Mouse (Mus musculus): ENCODE measurements around the gene Crtap.
"Not testable (repeated sequence)": the region's sequence is repeated elsewhere in the genome, so short reads cannot be mapped to it uniquely, and the experiment has no call there.

Crtap gene

DNA sequence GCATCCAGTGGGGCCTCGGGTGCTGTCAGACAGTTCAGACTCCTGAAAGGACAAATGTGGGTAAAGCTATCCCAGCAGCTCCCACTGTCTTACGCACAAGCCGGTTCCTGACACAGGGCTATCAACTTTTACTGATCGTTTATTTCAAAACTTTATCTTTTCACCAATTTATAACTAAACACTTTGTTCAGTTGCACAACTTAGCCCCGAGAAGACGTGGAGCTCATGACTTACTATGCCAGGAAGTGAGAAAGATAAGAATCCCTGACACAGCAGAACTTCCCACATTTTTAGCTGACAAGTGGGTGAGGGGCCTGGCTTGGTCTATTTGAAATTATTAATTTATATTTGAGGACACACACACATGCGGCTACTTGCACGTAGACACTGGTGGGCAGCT lies 4.2 kb upstream of the Crtap start:
- no peak for DNase-seq

DNA sequence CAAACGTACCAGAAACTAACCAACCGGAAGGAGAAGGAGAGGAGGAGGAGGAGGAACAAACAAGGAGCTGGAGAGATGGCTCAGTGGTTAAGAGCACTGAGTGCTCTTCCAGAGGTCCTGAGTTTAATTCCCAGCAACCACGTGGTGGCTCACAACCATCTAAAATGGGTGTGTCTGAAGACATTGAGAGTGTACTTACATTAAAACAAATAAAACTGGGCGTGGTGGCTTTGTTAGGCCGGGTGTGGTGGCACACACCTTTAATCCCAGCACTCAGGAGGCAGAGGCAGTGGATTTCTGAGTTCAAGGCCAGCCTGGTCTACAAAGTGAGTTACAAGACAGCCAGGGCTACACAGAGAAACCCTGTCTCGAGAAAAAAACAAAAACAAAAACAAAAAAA lies 3.7 kb upstream of the Crtap start:
- not testable (repeated sequence) for DNase-seq

DNA sequence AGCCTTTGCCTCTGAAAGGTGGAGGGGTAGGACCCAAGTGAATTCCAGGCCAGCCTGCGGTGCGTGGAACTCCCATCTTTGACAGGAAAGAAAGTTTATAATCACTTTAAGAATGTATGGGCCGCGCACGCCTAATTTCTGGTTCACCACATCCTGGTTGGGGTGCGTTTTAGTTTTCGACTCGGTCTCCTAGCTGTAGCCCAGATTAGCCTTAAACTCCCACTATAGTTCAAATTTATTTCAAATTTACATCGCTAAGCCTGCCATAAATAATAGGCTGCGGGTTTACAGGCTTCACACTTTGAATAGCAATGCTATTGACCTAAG lies 237 bp upstream of the Crtap start:
- DNase-seq = no peak

DNA sequence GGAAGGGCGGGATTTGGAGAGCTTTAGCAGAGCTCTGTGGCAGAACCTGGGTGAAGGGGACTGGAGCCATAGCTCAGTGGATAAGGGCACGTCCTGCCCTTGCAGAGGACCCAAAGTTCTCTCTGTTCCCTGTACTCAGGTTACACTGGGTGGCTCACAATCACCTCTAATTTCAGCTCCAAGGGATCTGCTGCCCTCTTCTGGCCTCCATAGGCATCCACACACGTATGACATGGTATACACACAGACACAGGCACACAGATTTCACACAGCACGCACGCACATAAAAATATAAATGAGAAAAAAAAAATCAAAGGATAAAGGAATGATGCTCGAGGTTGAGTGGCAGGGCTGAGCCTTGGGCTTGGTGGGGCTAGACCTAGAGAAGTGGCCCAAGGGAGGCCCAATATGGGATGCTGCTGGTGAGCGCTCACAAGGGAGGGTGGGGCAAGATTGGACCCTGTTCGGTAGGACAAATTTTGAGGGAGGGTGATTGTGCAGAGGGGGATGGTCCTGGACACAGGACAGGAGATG lies 1.0 kb downstream of the Crtap start:
- DNase-seq = no peak

DNA sequence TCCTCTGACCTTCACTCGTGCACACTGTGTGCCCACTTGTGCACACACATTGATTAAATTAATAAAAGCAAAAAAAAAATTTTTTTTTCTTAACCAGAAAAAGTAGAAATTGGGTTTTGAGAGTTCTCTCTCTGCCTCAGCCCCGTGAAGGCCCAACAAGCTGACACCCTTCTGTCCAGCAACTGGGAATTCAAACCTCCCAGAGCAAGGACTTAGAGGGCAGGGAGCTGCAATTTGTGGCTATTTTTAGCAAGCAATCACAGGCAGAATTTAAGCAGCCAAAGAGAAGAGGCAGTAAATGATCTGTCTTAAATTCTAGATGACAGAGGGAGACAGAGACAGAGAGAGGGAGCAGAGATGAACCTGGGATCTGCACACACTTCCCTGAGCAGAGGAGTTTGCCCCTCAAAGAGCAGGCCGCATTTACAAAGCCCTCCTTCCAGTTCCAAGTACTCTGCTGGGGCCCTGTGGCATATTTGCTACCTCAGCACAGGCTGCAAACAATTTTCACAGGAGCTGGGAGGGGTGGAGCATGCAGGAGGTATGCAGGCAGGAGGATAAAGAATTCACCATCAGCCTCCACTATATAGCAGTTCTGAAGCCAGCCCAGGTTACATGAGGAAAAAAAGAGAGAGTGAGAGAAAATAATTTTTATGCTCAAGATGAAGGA lies 1.6 kb downstream of the Crtap start:
- no peak for DNase-seq

DNA sequence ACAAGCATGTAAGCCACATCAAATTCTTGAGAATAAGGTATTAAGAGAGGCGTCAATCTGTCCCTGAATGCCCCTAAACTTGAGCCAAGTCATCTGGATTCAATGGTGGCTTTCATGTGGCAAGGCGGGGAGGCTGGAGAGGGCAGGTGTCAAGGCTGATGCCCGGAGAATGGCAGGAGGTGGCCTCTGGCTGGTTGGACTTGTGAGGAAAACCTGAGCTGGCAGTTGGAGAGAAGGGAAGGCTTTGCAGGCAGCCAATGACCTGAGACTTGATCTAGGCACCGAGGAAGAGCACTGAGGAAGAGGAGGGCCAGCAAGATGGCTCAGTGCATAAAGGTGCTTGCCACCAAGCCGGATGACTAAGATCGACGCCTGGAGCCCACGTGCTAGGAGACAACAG lies 2.2 kb downstream of the Crtap start:
- no peak for DNase-seq

DNA sequence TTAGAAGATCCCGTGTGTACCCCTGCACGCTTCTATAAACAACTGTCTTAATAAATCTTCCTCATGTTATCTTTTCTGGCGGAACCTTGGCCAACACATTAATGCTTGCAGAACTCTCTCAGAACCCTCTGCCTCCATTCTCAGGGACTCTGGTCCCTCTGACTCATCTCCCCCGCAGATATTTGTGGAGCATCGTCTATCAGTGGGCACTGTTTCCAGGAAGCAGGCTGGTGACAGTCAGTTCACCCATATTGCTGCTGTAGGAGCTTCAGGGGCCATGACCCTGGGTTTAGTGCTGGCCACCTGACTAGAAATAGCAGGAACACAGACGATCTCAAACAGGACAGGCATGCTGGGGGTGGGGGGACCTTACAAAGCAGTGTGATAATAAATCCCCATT lies 3.4 kb downstream of the Crtap start:
- no peak for DNase-seq

DNA sequence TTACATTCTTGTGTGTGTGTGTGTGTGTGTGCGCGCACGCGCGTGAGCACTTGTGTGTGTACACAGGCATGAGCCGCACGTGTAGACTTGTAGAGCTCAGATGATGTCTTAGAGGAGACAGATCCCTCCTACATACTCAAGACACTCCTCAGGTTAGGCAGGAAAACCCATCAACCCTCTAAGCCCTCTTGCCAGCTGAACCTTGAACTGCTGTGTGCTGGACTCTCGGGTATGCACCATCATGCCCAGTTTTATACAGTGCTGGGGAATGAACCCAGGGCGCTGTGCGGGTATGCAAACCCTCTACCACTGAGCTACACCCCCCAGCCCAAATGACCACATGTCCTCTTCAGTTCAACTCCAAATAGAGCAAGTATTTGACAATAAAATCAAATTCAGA lies 5.3 kb downstream of the Crtap start:
- DNase-seq = no peak

DNA sequence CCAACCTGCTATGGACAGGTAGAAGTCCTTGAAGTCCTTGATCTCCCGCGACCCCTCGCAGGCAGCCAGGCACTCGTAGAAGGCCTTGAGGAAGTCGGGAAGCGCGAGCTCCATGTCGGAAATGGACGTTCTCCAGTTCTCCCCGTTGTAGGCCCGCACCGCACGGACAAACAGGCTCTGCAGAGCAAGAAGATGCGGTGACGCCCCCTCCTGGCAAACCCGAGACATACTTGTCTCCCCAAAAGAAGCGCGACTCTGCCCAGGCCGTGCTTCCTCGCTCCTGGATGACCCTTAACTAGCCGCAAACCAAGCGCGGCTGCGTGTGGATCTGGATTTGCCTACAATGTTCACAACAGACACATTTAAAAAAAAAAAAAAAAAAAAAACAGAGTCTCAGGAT lies 5.8 kb downstream of the Crtap start:
- DNase-seq = no peak

DNA sequence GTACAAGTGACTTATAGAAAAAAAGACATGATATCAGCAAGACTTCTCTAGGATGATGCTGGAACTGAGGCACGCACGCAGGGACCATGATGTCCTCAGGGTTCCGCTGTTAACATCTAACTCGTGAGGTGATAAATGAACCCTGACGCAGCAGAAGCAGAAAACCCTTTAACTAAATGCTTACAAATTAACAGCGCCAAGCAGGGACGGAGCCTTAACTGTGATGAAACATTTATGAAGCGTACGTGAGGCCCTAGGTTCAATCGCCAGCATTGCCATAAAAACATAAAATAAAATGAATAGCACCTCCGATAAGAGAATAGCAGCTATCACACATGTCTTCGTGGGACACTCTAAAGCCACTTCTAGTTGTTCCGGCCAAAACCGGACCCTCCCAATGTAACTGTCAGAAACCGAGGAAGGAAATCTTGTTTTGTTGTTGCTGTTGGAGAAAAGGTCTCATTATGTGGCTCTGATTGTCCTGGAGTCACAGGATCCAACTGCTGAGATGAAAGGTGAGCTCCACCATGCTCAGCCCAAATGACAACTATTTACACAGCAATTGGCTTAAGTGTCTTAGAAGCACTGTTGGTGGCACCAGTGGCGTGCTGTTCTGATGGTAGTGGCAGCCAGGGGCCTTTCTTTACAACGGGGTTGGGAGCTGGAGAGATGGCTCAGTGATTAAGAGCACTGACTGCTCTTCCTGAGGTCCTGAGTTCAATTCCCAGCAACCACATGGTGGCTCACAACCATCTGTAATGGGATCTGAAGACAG lies 7.4 kb downstream of the Crtap start:
- DNase-seq = no peak

DNA sequence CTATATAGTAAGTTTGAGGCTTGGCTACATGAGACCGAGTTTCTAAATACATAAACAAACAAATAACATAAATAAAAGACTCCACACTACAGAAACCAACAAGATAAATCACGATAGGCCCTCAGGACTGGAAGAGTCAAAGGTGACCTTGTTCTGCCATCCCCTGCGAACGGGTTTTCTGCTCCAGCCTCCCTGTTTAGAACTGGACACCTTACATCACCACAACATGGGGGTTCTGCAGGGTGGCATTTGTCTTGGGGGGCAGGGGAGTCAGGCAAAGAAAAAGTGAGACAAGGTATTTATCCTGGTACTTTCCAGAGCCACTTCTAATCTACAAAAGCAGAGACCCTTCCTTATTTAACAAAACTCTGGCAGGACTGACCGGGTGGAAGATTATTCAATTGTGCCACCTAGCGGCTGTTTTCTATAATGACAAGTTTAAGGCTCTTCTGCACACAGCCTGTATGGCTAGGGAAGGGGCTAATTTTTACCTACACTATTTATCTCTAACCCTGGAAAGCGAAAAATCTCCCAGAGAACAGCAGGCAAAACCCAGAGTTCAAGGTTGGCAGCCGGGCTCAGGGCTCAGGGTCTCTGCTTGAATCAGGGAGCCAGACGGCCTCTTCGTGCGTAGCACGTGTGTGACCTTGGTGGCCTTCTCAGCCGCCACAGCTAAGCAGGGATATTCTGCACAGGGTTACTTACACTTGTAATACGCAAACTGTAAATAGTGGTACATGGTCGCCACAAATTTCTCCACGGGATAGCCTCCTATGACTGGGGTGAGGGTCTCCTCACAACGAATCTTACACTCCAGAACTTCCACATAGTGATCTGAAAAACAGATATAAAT lies 9.4 kb downstream of the Crtap start:
- DNase-seq = no peak

DNA sequence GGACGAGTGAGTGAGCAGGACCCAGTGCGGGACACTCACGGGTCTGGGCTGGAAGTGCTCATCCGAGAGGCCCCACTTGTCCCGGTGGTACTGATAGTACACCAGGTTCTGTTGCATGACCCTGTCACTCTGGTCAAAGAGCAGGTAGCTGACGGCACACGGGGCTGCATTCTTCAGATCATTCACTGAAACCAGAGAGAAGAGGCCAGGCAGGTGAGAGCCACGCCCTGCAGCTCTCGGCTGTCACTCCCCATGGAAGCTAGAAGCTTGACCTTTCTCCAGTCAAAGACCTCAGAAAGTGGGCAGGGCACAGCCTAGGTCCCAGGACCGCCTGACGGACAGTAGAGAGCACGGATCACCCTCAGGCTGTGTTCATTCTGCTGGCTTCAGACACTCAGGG lies 10.6 kb downstream of the Crtap start:
- DNase-seq = no peak

DNA sequence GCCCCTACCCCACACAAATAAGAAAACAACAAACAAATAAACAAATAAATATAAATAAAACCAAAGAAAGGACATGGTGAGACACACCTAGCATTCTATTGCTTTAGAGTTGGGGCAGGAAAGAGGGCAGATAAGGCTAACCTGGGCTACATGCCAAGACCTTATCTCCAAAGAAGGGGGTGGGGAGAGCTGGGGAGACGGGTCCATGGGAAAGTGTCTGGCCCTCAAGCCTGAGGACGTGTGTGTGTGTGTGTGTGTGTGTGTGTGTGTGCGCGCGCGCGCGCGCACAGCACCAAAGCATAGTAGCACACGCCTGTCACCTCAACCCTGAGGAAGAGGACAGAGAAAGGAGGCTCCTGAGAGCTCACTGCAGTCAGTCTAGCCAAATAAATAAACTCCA lies 13.3 kb downstream of the Crtap start:
- no peak for DNase-seq

DNA sequence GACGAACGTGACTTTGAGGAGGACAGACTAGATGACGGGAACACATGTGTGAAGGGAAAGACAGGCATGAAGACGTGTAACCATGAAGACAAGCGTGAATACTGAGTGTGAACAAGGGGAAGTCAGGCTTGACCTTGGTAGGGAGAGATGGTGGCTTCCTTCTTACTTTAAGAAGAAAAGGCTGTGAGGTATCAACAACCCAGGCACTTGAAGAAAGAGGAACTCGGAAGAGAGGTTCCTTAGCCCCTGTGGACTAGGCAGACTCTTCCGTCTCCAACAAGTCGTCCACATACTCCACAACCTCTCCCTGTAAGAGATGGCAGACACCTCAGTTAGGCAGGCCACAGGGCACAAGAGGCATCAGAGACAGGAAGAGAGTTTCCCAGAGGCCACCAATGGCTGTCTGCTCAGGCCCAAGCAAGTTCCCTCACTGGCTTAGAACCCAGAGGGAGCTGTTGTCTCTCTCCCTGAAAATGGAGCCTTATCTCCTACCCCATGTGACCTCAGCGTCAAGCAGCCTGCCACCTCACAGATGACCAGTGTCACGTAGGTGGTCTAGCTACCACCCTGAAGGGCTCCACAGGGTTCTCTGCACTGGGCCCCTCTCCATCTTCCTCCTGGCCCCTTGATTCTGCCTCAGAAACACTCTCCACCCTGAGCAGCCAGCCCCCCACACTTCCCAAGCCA lies 15.1 kb downstream of the Crtap start:
- DNase-seq = no peak

DNA sequence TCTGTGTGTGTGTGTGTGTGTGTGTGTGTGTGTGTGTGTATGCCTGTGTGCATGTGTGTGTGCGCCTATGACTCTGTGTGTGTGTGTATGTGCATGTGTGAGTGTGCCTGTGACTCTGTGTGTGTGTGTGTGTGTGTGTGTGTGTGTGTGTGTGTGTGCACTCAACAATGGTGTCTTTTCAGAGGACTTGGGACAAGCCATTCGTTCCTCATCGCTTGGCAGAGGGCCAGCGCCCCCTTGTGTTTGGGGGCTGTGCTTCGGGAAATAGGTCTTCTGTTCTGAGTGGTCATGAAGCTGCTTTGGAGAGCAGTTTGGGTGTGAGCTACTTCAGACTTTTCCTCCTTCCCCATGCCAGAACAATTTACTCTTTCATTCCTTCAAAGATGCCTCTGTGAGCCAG lies 18.8 kb downstream of the Crtap start:
- DNase-seq = not testable (repeated sequence)

DNA sequence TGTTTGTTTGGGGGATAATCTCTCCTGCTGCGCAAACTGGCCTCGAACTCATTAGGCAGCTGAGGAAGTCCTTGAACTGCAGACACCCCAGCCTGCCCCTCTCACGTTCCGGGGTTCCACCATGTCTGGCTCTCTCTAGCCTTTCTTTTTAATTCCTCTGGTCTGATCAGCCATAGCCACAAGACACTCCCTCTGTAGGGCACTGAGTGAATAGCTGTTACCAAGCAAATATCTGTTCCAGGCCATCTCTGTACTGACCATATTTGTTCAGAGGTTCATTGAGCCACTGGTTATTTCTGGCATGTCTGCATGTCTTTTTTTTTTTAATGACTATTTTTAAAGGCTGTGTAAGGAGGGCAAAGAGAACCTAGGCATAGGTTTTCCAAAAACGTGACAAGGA lies 21.1 kb downstream of the Crtap start:
- not testable (repeated sequence) for DNase-seq

DNA sequence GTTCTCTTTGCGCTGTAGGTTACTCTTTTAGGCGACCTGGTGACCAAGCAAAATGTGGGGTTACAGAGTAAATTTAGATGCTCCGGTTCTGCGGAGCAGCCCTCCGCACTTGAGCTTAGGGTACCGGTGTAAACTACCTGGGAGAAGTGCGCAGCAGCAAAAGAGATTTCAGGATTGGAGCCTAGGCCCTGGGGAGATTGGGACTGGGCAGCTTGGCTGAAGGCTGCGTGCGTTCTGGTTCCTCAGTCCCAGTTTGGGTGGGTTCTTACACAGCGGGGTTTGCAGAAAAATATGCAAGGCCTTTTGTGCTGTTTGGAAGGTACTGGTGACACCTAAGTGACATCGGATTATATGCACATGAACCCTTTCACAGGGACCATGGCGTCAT lies 22.0 kb downstream of the Crtap start:
- DNase-seq = no peak

DNA sequence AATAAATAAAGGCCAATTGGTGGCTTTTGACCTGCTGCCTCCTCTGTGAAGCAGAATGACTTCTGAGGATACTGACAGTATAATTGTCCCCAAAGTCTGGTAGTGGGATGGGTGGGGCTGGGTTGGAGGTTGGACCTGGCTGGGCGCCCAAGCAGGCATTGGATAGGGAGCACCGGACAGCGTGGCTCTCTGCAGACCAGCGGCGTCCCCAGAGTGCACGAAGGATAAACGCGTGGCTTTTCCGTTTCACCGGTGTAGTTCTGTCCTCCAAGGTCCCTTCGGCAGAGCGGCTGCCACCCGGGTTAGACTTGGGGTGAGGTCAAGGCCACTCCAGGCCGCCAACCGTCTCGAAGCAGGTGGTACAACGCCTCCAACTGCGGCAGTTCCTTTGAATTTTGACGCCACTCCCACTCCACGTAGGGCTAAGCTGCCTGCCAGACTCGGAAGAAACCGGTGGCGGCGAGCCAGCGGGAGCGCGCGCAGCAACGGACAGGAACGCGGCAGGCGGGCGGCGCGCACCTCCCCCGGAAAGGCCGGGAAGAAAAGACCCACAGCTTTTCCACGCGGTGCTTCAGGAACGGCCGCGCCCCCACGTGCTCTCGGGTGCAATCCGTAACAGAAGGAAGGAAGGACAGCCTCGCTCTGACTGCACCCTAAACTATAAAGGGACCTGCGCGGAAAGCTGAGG lies 22.5 kb downstream of the Crtap start:
- peak; percentile 46 to 62 for DNase-seq

DNA sequence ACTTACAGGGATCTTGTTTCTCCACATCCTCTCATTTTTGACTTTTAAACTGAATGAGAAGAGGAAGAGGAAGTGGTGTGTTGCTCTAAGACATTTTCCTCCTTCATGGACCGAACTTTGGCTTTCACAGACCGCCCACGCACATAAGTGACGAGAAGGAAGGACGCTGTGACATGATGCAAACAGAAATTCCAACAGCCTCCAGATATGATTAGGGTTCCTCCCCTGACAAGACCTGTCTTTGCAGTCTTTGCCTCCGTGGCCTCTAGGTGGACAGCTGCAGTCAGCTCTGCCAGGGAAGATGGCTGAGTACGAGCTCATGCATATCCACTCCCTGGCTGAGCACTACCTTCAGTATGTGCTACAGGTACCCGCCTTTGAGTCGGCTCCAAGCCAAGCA lies 60.6 kb downstream of the Crtap start, which contains the start of gene Bcl2a1c:
Gene Bcl2a1c (plus strand): TSS at position 281 of the 400 bp plus-strand sequence.
- not testable (repeated sequence) for DNase-seq

DNA sequence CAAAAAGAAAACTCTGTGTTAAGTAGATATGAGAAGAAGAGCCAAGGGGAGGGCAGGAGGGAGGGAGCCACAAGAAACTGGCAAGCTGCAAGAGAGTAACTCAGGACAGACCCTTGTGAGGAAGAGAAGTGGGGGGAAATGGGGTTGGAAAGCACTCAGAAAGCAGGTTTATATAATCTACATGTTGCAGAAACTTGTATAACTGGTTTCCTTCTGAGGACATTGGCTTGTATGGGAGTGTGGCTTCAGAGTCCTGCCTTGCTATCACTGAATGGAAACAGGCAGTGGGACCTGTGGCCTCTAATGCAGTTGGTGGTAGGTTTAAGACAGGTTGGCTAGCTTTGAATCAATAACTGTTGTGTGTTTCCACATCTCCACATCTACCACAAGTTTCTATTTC lies 62.1 kb downstream of the Crtap start:
- DNase-seq = not testable (repeated sequence)

DNA sequence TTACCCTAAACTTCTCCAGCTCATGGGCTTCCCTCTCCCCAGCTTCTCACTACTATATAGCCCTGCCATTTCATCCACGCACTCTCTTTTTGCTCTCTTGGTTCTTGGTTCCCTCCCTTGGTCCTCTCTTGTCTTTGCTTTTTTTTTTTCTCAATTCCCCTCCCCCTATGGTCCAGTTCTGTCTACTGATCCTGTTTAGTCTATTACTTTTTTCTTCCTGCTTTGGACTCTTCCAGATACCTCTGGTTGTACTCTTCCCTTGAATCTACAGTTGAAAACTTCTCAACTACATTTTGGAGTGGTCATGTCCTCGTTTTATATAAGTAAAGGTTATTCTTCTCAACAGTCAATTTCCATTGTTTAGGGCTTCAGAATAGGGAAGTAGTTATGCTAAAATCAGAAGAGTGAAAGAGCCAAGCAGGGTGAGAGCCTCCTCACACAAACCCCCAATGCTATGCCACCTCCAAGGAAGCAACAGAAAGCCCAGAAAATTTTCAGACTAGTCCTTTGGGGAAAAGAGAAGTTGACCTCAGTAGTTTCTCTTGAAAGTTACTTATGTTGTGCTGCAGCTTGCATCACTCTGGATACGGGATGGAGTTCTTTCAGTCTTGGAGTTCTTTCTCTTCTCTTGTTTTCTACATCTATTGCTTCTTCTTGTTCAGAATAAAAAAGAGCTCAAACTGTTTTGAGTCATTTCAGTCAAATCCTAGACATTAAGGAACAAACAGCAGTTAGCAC lies 64.3 kb downstream of the Crtap start:
- no peak for DNase-seq

All from thymus, adult 18-20 months (tissue).